Mouse (Mus musculus) thymus, adult 2 months (tissue): ENCODE measurements around the gene Glmp. TPM values are rescaled to one million over a fixed set of nuclear protein-coding genes. Genes with fewer than 3 reads are reported as not detected.

Experiments used
- DNase-seq: peaks from one replicate; pipeline ENCODE4 v3.0.0; 2021
- H3K27ac ChIP-seq: fragments of 200-500 bp; 2 replicates; pipeline ENCODE4 v1.5.1; 2012; ENCODE audit warnings: low read length, control low read depth; ENCODE audit not compliant: control insufficient read depth, insufficient read depth
- H3K27me3 ChIP-seq: fragments of 200-500 bp; 2 replicates; pipeline ENCODE4 v1.6.1; 2012; ENCODE audit warnings: mild to moderate bottlenecking, low read length, moderate library complexity, mixed read lengths; ENCODE audit not compliant: control insufficient read depth, insufficient read depth
- H3K36me3 ChIP-seq: fragments of 200-500 bp; 2 replicates; pipeline ENCODE4 v1.6.1; 2012; ENCODE audit warnings: mild to moderate bottlenecking, low read length, moderate library complexity; ENCODE audit not compliant: control insufficient read depth, insufficient read depth
- H3K4me1 ChIP-seq: fragments of 200-500 bp; replicated peaks from 2 replicates; pipeline ENCODE4 v1.6.1; 2012; ENCODE audit warnings: low read length; ENCODE audit not compliant: control insufficient read depth, insufficient read depth
- H3K4me3 ChIP-seq: fragments of 200-500 bp; 2 replicates; pipeline ENCODE4 v1.5.1; 2012; ENCODE audit warnings: mild to moderate bottlenecking, low read length, control low read depth, moderate library complexity; ENCODE audit not compliant: control insufficient read depth, insufficient read depth
- CTCF ChIP-seq: fragments of 200-500 bp; IDR thresholded peaks from 2 replicates; pipeline ENCODE4 v1.5.1; 2012; ENCODE audit warnings: mild to moderate bottlenecking, control low read depth, low read length, moderate library complexity, borderline replicate concordance; ENCODE audit not compliant: control insufficient read depth, poor library complexity, insufficient read depth; ENCODE audit errors: extremely low read depth
- POLR2A ChIP-seq: fragments of 200-500 bp; IDR thresholded peaks from 2 replicates; pipeline ENCODE4 v1.6.1; 2012; ENCODE audit warnings: mild to moderate bottlenecking, low read length, control low read depth, moderate library complexity; ENCODE audit not compliant: control insufficient read depth, poor library complexity, insufficient read depth; ENCODE audit errors: extremely low read depth
- WGBS: fragments of 180-500 bp; shearing (Covaris S2); methylation state at CpG from one replicate; pipeline ENCODE4 v1.1.7; 2018; 5-methylcytosine and 5-hydroxymethylcytosine counted together
- polyA plus RNA-seq: library from polyadenylated mRNA; depleted of rRNA; stranded (reverse); fragments of >200 nt; gene quantifications from 2 replicates; pipeline ENCODE4 v1.2.3, GENCODE M21; 2012

The Glmp gene
- polyA plus RNA-seq, 1 experiment = 237 TPM

- Histone ChIP-seq H3K27me3 (no peaks in the 10 kb centered on the region), H3K4me1 (peaks cover 10% of the 10 kb centered on the region), H3K27ac (peak overlapping the region; percentile 77), H3K4me3 (peak overlapping the region; percentile 90), H3K36me3 (no peaks in the 10 kb centered on the region)
- 1% methylated on average over 27 of the region's 27 CpGs for WGBS
- no peak for TF ChIP-seq CTCF
- no peak for TF ChIP-seq POLR2A
- no peak for DNase-seq
Measured at GRCm38 (mm10) chr3:88335436-88336053, 10.7 kb downstream of the Glmp start.

DNA sequence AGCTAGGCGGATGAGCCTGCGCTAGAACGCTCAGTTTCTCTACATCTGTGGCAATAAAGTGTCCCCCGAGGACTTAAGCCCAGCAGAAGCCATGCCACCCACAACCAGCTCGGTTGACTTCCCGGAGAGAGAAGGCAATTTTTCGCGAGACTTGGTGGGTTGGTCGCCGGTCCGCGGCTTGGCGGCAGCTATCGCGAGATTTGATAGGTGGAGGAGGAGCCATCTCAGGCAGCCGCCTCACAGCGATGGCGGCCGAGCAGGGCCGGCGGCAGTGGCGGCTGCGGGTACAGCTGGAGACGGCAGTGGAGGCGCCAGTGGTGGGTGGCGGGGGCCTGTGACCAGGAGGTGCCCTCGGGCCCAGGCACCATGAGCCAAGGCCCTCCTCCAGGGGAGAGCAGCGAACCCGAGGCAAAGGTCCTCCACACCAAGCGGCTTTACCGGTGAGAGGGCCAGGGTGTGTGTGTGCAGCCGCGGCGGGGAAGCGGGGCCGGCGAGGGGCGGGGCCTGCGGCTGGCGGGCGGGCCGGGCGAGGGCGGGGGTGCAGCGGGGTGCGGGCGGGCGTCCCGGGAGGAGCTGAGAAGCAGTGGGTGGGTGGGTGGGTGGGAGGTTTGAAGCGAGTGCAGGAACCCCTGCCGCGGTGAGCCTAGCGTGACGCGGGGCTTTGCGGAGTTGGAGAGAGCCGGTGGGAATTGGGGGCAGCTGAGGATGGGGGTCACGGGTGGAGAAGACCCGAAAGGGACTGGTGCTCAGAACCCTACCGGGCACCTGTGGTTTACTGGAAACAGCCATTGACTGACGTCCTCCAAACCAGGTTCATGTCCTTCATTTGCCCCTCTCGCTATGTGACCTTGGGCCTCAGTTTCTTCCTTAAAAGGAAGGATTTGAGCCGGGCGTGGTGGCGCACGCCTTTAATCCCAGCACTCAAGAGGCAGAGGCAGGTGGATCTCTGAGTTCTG, 11.5 kb downstream of the Glmp start, which contains the start of the genes Tmem79 and Smg5:
TSS of gene Tmem79 (minus strand) at position 91 of the 956 bp plus-strand sequence.
TSS of gene Smg5 (plus strand) at position 203 of the 956 bp plus-strand sequence.
- Histone ChIP-seq H3K36me3 (no peaks in the 10 kb centered on the region), H3K27ac (peak within 1 kb of the TSS; percentile 77), H3K4me3 (peak within 1 kb of the TSS; percentile 90), H3K4me1 (peaks cover 10% of the 10 kb centered on the region), H3K27me3 (no peaks in the 10 kb centered on the region)
- TF ChIP-seq CTCF (no peak; the same call in 1 of the 2 replicates), POLR2A (peak; percentile 96)
- DNase-seq = peak; percentile 97
- 1% methylated on average over 61 of the region's 66 CpGs for WGBS

DNA sequence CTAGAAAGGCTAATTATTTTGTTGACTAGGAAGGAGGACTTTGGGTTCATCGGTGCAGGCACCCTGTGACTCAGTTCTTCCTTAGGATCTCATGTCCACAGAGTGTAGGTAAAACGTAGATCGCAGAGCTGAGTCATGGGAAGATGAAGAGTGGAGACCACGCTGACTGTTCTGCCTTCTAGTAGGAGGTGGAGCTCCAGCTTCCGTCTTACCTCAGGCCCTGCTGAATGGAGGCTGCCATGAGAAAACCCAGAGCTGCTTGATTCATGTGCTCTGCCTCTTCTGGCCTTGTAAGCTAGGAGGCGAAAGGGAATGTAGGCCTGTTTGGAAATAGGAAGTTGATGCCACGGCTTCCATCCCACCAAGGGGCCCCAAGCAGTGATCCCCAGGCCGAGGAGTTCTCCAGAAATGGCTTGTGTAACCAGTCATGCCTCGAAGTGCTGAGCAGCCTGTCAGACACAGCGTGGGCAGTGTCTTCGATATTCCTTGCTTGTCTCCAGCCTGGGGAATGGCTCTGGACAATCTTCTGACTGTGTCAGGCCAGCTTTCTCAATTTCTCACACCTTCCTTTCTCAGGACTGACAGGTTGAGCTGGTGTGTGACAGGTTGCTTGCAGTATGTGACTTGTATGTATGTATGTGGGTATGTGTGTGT, 12.7 kb downstream of the Glmp start:
- no peak overlapping the region for H3K27ac ChIP-seq
- H3K4me3 ChIP-seq = no peak overlapping the region
- H3K4me1 ChIP-seq = peaks cover 10% of the 10 kb centered on the region
- H3K27me3 ChIP-seq = no peaks in the 10 kb centered on the region
- peaks cover 9% of the 10 kb centered on the region for H3K36me3 ChIP-seq
- TF ChIP-seq POLR2A (no peak), CTCF (no peak)
- 21% methylated on average over 11 of the region's 11 CpGs for WGBS
- DNase-seq = no peak

DNA sequence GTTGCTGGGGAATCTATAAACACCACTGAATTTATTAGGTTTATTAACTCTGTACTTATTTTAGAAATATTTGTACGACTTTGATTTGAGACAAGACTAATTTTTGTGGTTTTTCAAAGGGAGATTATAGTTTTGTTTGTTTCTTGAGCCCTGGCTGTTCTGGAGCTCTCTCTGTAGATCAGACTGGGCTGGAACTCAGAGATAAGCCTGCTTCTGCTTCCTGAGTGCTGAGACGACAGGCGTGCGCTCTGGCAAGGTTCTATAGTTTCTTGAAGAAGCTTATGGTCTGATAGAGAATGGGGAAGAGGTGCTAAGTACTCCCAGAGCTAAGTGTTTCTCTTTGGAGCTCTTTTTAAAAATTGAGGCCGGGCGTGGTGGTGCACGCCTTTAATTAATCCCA, 13.5 kb downstream of the Glmp start:
- TF ChIP-seq CTCF = no peak
- no peak for TF ChIP-seq POLR2A
- H3K27ac ChIP-seq = no peak overlapping the region
- H3K27me3 ChIP-seq = no peaks in the 10 kb centered on the region
- H3K36me3 ChIP-seq = peaks cover 17% of the 10 kb centered on the region
- DNase-seq = no peak
- H3K4me1 ChIP-seq = peaks cover 10% of the 10 kb centered on the region
- WGBS = 73% methylated on average over 7 of the region's 7 CpGs
- no peak overlapping the region for H3K4me3 ChIP-seq

GRCm38 (mm10) chr3:88339006-88339405, 14.2 kb downstream of the Glmp start:
- DNase-seq = no peak
- TF ChIP-seq CTCF (no peak), POLR2A (no peak)
- Histone ChIP-seq H3K4me1 (peaks cover 10% of the 10 kb centered on the region), H3K4me3 (no peak overlapping the region), H3K27ac (no peak overlapping the region), H3K36me3 (peaks cover 24% of the 10 kb centered on the region), H3K27me3 (no peaks in the 10 kb centered on the region)
- 89% methylated on average over 3 of the region's 3 CpGs for WGBS

DNA sequence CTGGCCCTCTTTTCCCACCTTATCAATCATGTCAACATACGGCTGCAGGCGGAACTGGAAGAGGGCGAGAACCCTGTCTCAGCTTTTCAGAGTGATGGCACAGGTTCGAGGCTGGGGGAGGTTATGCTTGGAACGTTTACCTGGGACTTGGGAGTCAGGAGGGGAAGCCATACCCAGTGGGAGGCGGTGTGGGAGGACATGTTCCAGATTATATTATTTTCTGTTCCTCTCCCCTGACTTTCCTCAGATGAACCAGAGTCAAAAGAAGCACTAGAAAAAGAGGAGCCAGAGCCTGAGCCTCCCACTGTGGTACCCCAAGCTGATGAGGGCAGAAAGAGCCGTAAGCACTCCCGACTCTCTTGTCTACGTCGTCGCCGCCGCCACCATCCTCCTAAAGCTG, 25.9 kb downstream of the Glmp start:
- DNase-seq = no peak
- H3K4me1 ChIP-seq = no peaks in the 10 kb centered on the region
- peaks cover 97% of the 10 kb centered on the region for H3K36me3 ChIP-seq
- no peaks in the 10 kb centered on the region for H3K27me3 ChIP-seq
- 97% methylated on average over 13 of the region's 13 CpGs for WGBS
- no peak for TF ChIP-seq POLR2A
- TF ChIP-seq CTCF = no peak
- H3K4me3 ChIP-seq = no peak overlapping the region
- no peak overlapping the region for H3K27ac ChIP-seq
